Mouse (Mus musculus) limb, embryonic 10.5 days (tissue): ENCODE results near the gene Plxna1. TPM values are rescaled to one million over a fixed set of nuclear protein-coding genes. Genes with fewer than 3 reads are reported as not detected.

Experiments
- DNase-seq: peaks from one replicate; pipeline ENCODE4 v3.0.0-alpha.2; 2017; ENCODE audit warnings: low spot score
- H3K27ac ChIP-seq: fragments of 300-500 bp; sonication (generic); 2 replicates; pipeline ENCODE4 v1.5.1; 2016; ENCODE audit warnings: mild to moderate bottlenecking
- H3K27me3 ChIP-seq: fragments of 300-500 bp; sonication (generic); 2 replicates; pipeline ENCODE4 v1.6.1; 2016; ENCODE audit warnings: low read depth, mild to moderate bottlenecking; ENCODE audit not compliant: poor library complexity, severe bottlenecking
- H3K36me3 ChIP-seq: fragments of 300-500 bp; sonication (generic); 2 replicates; pipeline ENCODE4 v1.6.1; 2016; ENCODE audit warnings: mild to moderate bottlenecking, moderate library complexity
- H3K4me1 ChIP-seq: fragments of 300-500 bp; sonication (generic); 2 replicates; pipeline ENCODE4 v1.6.1; 2016
- H3K4me3 ChIP-seq: fragments of 300-500 bp; sonication (generic); 2 replicates; pipeline ENCODE4 v1.5.1; 2016; ENCODE audit warnings: mild to moderate bottlenecking, moderate library complexity
- H3K9me3 ChIP-seq: fragments of 300-500 bp; sonication (generic); replicated peaks from 2 replicates; pipeline ENCODE4 v1.6.1; 2016; ENCODE audit warnings: mild to moderate bottlenecking
- WGBS: fragments of 180-500 bp; shearing (Covaris S2); methylation state at CpG from one replicate; pipeline ENCODE4 v1.1.7; 2016; 5-methylcytosine and 5-hydroxymethylcytosine counted together
- polyA plus RNA-seq: library from polyadenylated mRNA; unstranded; fragments of >200 nt; fragmentation: Nextera tagmentation; extraction: Ambion mirVana; gene quantifications from 2 replicates; pipeline ENCODE4 v1.2.1, GENCODE M21; 2016

The Plxna1 gene
- polyA plus RNA-seq, 1 experiment from 2014 or later = 29.5 TPM

GRCm38 (mm10) chr6:89282626-89283025 lies 79.8 kb downstream of the Plxna1 start:
- H3K4me1 ChIP-seq = peaks cover 28% of the 10 kb centered on the region
- H3K36me3 ChIP-seq = no peaks in the 10 kb centered on the region
- no peak for DNase-seq
- H3K9me3 ChIP-seq = no peaks in the 10 kb centered on the region
- 63% methylated on average over 5 of the region's 5 CpGs for WGBS
- no peak overlapping the region for H3K27ac ChIP-seq
- H3K27me3 ChIP-seq = peaks cover 22% of the 10 kb centered on the region; the same call in 1 of the 2 replicates
- H3K4me3 ChIP-seq = no peak overlapping the region

- H3K4me3 ChIP-seq = no peak overlapping the region
Measured at GRCm38 (mm10) chr6:89281492-89282332, 80.7 kb downstream of the Plxna1 start.

GRCm38 (mm10) chr6:89280555-89280954 lies 81.9 kb downstream of the Plxna1 start:
- Histone ChIP-seq H3K4me3 (no peak overlapping the region), H3K4me1 (peaks cover 14% of the 10 kb centered on the region), H3K36me3 (no peaks in the 10 kb centered on the region), H3K27ac (no peak overlapping the region), H3K9me3 (no peaks in the 10 kb centered on the region), H3K27me3 (peaks cover 22% of the 10 kb centered on the region; the same call in 1 of the 2 replicates)
- no peak for DNase-seq
- WGBS = 96% methylated on average over 4 of the region's 4 CpGs

More at GRCm38 (mm10) chr6:89281492-89282332, 80.7 kb downstream of the Plxna1 start:
- Histone ChIP-seq H3K27ac (no peak overlapping the region), H3K4me1 (peaks cover 26% of the 10 kb centered on the region), H3K27me3 (peaks cover 22% of the 10 kb centered on the region; the same call in 1 of the 2 replicates), H3K36me3 (no peaks in the 10 kb centered on the region), H3K9me3 (no peaks in the 10 kb centered on the region)
- 21% methylated on average over 16 of the region's 16 CpGs for WGBS
- DNase-seq = peak; percentile 41

GRCm38 (mm10) chr6:89271731-89272475 lies 90.5 kb downstream of the Plxna1 start:
- Histone ChIP-seq H3K27me3 (no peaks in the 10 kb centered on the region), H3K36me3 (no peaks in the 10 kb centered on the region), H3K4me1 (peaks cover 11% of the 10 kb centered on the region; the same call in 1 of the 2 replicates), H3K9me3 (no peaks in the 10 kb centered on the region), H3K27ac (no peak overlapping the region), H3K4me3 (no peak overlapping the region)
- no peak for DNase-seq
- 78% methylated on average over 10 of the region's 10 CpGs for WGBS

- H3K36me3 ChIP-seq = no peaks in the 10 kb centered on the region
- no peak overlapping the region for H3K4me3 ChIP-seq
- H3K27me3 ChIP-seq = no peaks in the 10 kb centered on the region
- WGBS = 83% methylated on average over 5 of the region's 5 CpGs
- peaks cover 7% of the 10 kb centered on the region; the same call in 1 of the 2 replicates for H3K4me1 ChIP-seq
- H3K27ac ChIP-seq = no peak overlapping the region
- no peak for DNase-seq
- H3K9me3 ChIP-seq = no peaks in the 10 kb centered on the region
Measured at GRCm38 (mm10) chr6:89267181-89267580, 95.2 kb downstream of the Plxna1 start.

Other genes with a start within 250 kb of the Plxna1 start
- gene Chchd6, start 233.0 kb upstream of the Plxna1 start, polyA plus RNA-seq = 66.0 and 68.8 TPM in 2 replicates